In genomic region chr2:72345281-72345680, GRCm38 (mm10) we compare ENCODE assay signal across 31 mouse cellular contexts.
"Had no signal": no experiment of that assay in that cellular context is flagged by ENCODE, and none has a peak within 500 bp of the region (broad histone marks: within the 10 kb centered on the region; RNA-seq: fewer than 3 reads in every experiment).

No protein-coding gene starts in this region.

- H3K27ac ChIP-seq: left cerebral cortex, adult 2 months; limb, embryonic 10.5 days; limb, embryonic 12.5 days; limb, embryonic 13.5 days; limb, embryonic 15.5 days; liver, embryonic 12.5 days; liver, embryonic 13.5 days; liver, embryonic 14.5 days; liver, embryonic 15.5 days; lung, embryonic 15.5 days; macrophage; midbrain, embryonic 10.5 days; midbrain, embryonic 12.5 days; midbrain, embryonic 13.5 days; neural tube, embryonic 12.5 days; neural tube, embryonic 13.5 days had no signal

- DNase-seq: left cerebral cortex, postnatal 4 days; liver, embryonic 13.5 days; liver, postnatal 0 days; lung, adult 18-20 months; lung, adult 2 months; lung, embryonic 14.5 days; lung, postnatal 10 days; lung, postnatal 14 days; lung, postnatal 36 days; lung, postnatal 4 days; midbrain, embryonic 14.5 days had no signal

- H3K4me1 ChIP-seq: limb, embryonic 15.5 days; liver, embryonic 12.5 days; liver, embryonic 13.5 days; liver, embryonic 15.5 days; lung, embryonic 15.5 days; midbrain, embryonic 10.5 days; midbrain, embryonic 12.5 days; midbrain, embryonic 13.5 days; neural tube, embryonic 12.5 days had no signal

- H3K9me3 ChIP-seq: limb, embryonic 10.5 days; limb, embryonic 15.5 days; liver, embryonic 12.5 days; liver, embryonic 13.5 days; liver, embryonic 15.5 days; lung, embryonic 15.5 days; midbrain, embryonic 12.5 days; midbrain, embryonic 13.5 days; neural tube, embryonic 12.5 days; neural tube, embryonic 13.5 days had no signal

- H3K9ac ChIP-seq: limb, embryonic 12.5 days; limb, embryonic 13.5 days; limb, embryonic 15.5 days; liver, embryonic 12.5 days; liver, embryonic 13.5 days; liver, embryonic 14.5 days; liver, embryonic 15.5 days; liver, postnatal 0 days; lung, embryonic 14.5 days; lung, embryonic 15.5 days; midbrain, embryonic 12.5 days; midbrain, embryonic 13.5 days; neural tube, embryonic 12.5 days; neural tube, embryonic 13.5 days had no signal

- H3K4me3 ChIP-seq: left cerebral cortex, adult 2 months; limb, embryonic 10.5 days; limb, embryonic 12.5 days; limb, embryonic 13.5 days; limb, embryonic 15.5 days; liver, embryonic 12.5 days; liver, embryonic 13.5 days; liver, embryonic 15.5 days; lung, embryonic 15.5 days; megakaryocyte, embryonic 14.5 days; midbrain, embryonic 10.5 days; midbrain, embryonic 12.5 days; midbrain, embryonic 13.5 days; myocyte; neural tube, embryonic 12.5 days; neural tube, embryonic 13.5 days had no signal

- H3K27me3 ChIP-seq: limb, embryonic 12.5 days; limb, embryonic 13.5 days; limb, embryonic 15.5 days; liver, embryonic 12.5 days; liver, embryonic 13.5 days; liver, embryonic 15.5 days; lung, embryonic 15.5 days; megakaryocyte, embryonic 14.5 days; midbrain, embryonic 12.5 days; midbrain, embryonic 13.5 days; neural tube, embryonic 12.5 days; neural tube, embryonic 13.5 days had no signal

- H3K4me2 ChIP-seq: limb, embryonic 12.5 days; limb, embryonic 13.5 days; limb, embryonic 15.5 days; liver, embryonic 11.5 days; liver, embryonic 12.5 days; liver, embryonic 13.5 days; liver, embryonic 15.5 days; lung, embryonic 14.5 days; lung, embryonic 15.5 days; midbrain, embryonic 12.5 days; midbrain, embryonic 13.5 days; neural tube, embryonic 12.5 days; neural tube, embryonic 13.5 days had no signal

- ATAC-seq: liver, embryonic 12.5 days; liver, postnatal 0 days; lung, postnatal 0 days; midbrain, embryonic 13.5 days; midbrain, embryonic 16.5 days had no signal

- H3K36me3 ChIP-seq: limb, embryonic 10.5 days; limb, embryonic 13.5 days; limb, embryonic 15.5 days; liver, embryonic 12.5 days; liver, embryonic 15.5 days; midbrain, embryonic 10.5 days; midbrain, embryonic 12.5 days; midbrain, embryonic 13.5 days; neural tube, embryonic 12.5 days; neural tube, embryonic 13.5 days had no signal
